8 mouse cellular contexts compared by ENCODE assay signal in the genomic region with DNA sequence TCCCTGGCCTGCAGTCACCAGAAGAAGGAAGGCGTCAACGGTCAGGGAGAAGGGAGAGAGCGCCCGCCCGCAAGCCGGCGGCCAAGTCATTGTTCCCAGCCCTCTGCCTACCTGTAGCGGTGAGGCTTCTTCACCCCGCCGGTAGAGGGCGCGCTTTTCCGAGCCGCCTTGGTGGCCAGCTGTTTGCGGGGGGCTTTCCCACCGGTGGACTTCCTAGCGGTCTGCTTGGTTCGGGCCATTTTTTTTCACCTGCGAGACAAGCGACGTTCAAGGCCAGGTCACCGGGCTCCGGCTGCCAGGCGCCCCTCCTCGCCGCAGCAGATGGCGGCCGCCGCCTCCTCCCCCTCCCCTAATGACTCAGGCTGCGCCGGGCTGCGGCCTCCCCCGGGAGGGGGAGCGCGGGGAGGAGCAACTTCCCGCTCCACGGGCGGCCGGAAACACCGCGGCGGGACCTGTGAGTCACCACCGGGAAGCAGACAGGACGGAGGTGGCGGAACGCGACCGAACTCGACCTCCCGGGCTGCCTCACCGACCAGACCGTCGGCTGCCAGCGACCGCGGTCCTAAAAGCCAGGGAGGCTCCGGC. TPM values are rescaled to one million over a fixed set of nuclear protein-coding genes. Genes with fewer than 3 reads are reported as not detected.
A peak's percentile ranks its signal among the peaks of the same experiment; 100 is the strongest.
DNase-seq lines count a peak whose midpoint lies in the region; ATAC-seq lines count a peak whose summit lies in the region.

No protein-coding gene starts in this region.

- peak; percentile 76 to 85 for DNase-seq in thymus, adult 18-20 months
- DNase-seq in thymus, postnatal 0 days (ENCODE audit: low spot score): no peak
- peak; percentile 87 for DNase-seq in splenic B cell, adult 2 months (ENCODE audit: low read depth, low spot score)

- H3K27ac ChIP-seq in embryonic facial prominence, embryonic 15.5 days (replicated peaks): peak overlapping the region; percentile 100
- peak overlapping the region; percentile 100 for H3K27ac ChIP-seq in heart, embryonic 13.5 days (replicated peaks)
- peak overlapping the region; percentile 97 for H3K27ac ChIP-seq in kidney, embryonic 16.5 days (ENCODE audit: low read length)
- peak overlapping the region; percentile 100 for H3K27ac ChIP-seq in limb, embryonic 15.5 days
- peak overlapping the region; percentile 99 for H3K27ac ChIP-seq in midbrain, embryonic 15.5 days

- peaks cover 17% of the 10 kb centered on the region for H3K36me3 ChIP-seq in embryonic facial prominence, embryonic 15.5 days
- H3K36me3 ChIP-seq in heart, embryonic 13.5 days: peaks cover 28% of the 10 kb centered on the region
- peaks cover 12% of the 10 kb centered on the region for H3K36me3 ChIP-seq in kidney, embryonic 16.5 days (ENCODE audit: insufficient read depth, low read length)
- peaks cover 13% of the 10 kb centered on the region for H3K36me3 ChIP-seq in limb, embryonic 15.5 days
- H3K36me3 ChIP-seq in midbrain, embryonic 15.5 days (replicated peaks): 0 out of 2 replicates have a peak, but pooled peaks cover 6% of the 10 kb centered on the region
- peaks cover 16% of the 10 kb centered on the region for H3K36me3 ChIP-seq in splenic B cell, adult 2 months (ENCODE audit: control insufficient read depth, insufficient read depth, low read length, poor library complexity, severe bottlenecking)

- peak overlapping the region; percentile 100 for H3K9ac ChIP-seq in embryonic facial prominence, embryonic 15.5 days
- peak overlapping the region; percentile 100 for H3K9ac ChIP-seq in heart, embryonic 13.5 days
- peak overlapping the region; percentile 99 for H3K9ac ChIP-seq in kidney, embryonic 16.5 days (replicated peaks; ENCODE audit: low read length)
- peak overlapping the region; percentile 99 for H3K9ac ChIP-seq in limb, embryonic 15.5 days
- peak overlapping the region; percentile 98 for H3K9ac ChIP-seq in midbrain, embryonic 15.5 days

- peak overlapping the region; percentile 95 for H3K4me3 ChIP-seq in embryonic facial prominence, embryonic 15.5 days (replicated peaks)
- H3K4me3 ChIP-seq in heart, embryonic 13.5 days: peak overlapping the region; percentile 98
- peak overlapping the region; percentile 89 for H3K4me3 ChIP-seq in kidney, embryonic 16.5 days (ENCODE audit: low read length)
- H3K4me3 ChIP-seq in limb, embryonic 15.5 days: peak overlapping the region; percentile 85
- peak overlapping the region; percentile 77 for H3K4me3 ChIP-seq in midbrain, embryonic 15.5 days

- H3K4me2 ChIP-seq in embryonic facial prominence, embryonic 15.5 days (replicated peaks): peak overlapping the region; percentile 45
- H3K4me2 ChIP-seq in heart, embryonic 13.5 days: peak overlapping the region; percentile 78
- peak overlapping the region; percentile 50 for H3K4me2 ChIP-seq in kidney, embryonic 16.5 days (replicated peaks; ENCODE audit: low read depth, low read length)
- H3K4me2 ChIP-seq in limb, embryonic 15.5 days: peak overlapping the region; percentile 44
- H3K4me2 ChIP-seq in midbrain, embryonic 15.5 days: peak overlapping the region; percentile 76

- no peaks in the 10 kb centered on the region for H3K9me3 ChIP-seq in embryonic facial prominence, embryonic 15.5 days (replicated peaks)
- no peaks in the 10 kb centered on the region for H3K9me3 ChIP-seq in heart, embryonic 13.5 days
- no peaks in the 10 kb centered on the region for H3K9me3 ChIP-seq in kidney, embryonic 16.5 days (ENCODE audit: low read length)
- no peaks in the 10 kb centered on the region for H3K9me3 ChIP-seq in limb, embryonic 15.5 days
- H3K9me3 ChIP-seq in midbrain, embryonic 15.5 days: no peaks in the 10 kb centered on the region

- peaks cover 2% of the 10 kb centered on the region; the same call in 1 of the 2 replicates for H3K4me1 ChIP-seq in embryonic facial prominence, embryonic 15.5 days
- peaks cover 11% of the 10 kb centered on the region for H3K4me1 ChIP-seq in heart, embryonic 13.5 days
- H3K4me1 ChIP-seq in kidney, embryonic 16.5 days (ENCODE audit: insufficient read depth, low read length): peaks cover 10% of the 10 kb centered on the region; the same call in 1 of the 2 replicates
- no peaks in the 10 kb centered on the region for H3K4me1 ChIP-seq in limb, embryonic 15.5 days
- peaks cover 20% of the 10 kb centered on the region for H3K4me1 ChIP-seq in midbrain, embryonic 15.5 days

- H3K27me3 ChIP-seq in embryonic facial prominence, embryonic 15.5 days: no peaks in the 10 kb centered on the region
- H3K27me3 ChIP-seq in heart, embryonic 13.5 days (replicated peaks): no peaks in the 10 kb centered on the region
- no peaks in the 10 kb centered on the region for H3K27me3 ChIP-seq in kidney, embryonic 16.5 days (ENCODE audit: insufficient read depth, low read length)
- H3K27me3 ChIP-seq in limb, embryonic 15.5 days: no peaks in the 10 kb centered on the region
- H3K27me3 ChIP-seq in midbrain, embryonic 15.5 days (replicated peaks): no peaks in the 10 kb centered on the region
- no peaks in the 10 kb centered on the region for H3K27me3 ChIP-seq in splenic B cell, adult 2 months (ENCODE audit: control insufficient read depth, insufficient read depth, low read length, poor library complexity, severe bottlenecking)

- 1% methylated on average over 57 of the region's 57 CpGs for WGBS in embryonic facial prominence, embryonic 15.5 days
- WGBS in heart, embryonic 13.5 days: under 1% methylated on average over 57 of the region's 57 CpGs
- under 1% methylated on average over 54 of the region's 57 CpGs for WGBS in kidney, embryonic 16.5 days
- WGBS in limb, embryonic 15.5 days: under 1% methylated on average over 53 of the region's 57 CpGs
- WGBS in midbrain, embryonic 15.5 days: 0% methylated on average over 57 of the region's 57 CpGs

- ATAC-seq in embryonic facial prominence, embryonic 15.5 days (ENCODE audit: insufficient number of reproducible peaks, low FRiP score, low TSS enrichment, low read depth): peak; percentile 66; the same call in 1 of the 2 replicates
- peak; percentile 73 for ATAC-seq in heart, embryonic 13.5 days (ENCODE audit: extremely low read depth, insufficient number of reproducible peaks, low FRiP score, low TSS enrichment)
- ATAC-seq in kidney, embryonic 16.5 days (ENCODE audit: low FRiP score, low TSS enrichment): peak; percentile 74
- ATAC-seq in limb, embryonic 15.5 days (ENCODE audit: insufficient number of reproducible peaks, low FRiP score, low TSS enrichment, low read depth): peak; percentile 71
- peak; percentile 72 for ATAC-seq in midbrain, embryonic 15.5 days (replicated peaks)

RNA-seq across cellular contexts. Expression of gene H3f3b, which starts 3.9 kb away (rescaled TPM):
- 2,823 and 2,911 TPM in 2 replicates for polyA plus RNA-seq in thymus, postnatal 0 days (2015; fragmentation: Nextera tagmentation; extraction: Ambion mirVana)
- 1,738 and 1,786 TPM in 2 replicates for polyA plus RNA-seq in embryonic facial prominence, embryonic 15.5 days (2015; fragmentation: Nextera tagmentation; extraction: Ambion mirVana)
- 647 and 691 TPM in 2 replicates for polyA plus RNA-seq in heart, embryonic 13.5 days (2015; fragmentation: Nextera tagmentation; extraction: Ambion mirVana)
- polyA plus RNA-seq in kidney, embryonic 16.5 days (2015; fragmentation: Nextera tagmentation; extraction: Ambion mirVana): 1,676 and 1,744 TPM in 2 replicates
- 1,660 and 1,740 TPM in 2 replicates for polyA plus RNA-seq in limb, embryonic 15.5 days (2015; fragmentation: Nextera tagmentation; extraction: Ambion mirVana)
- 2,073 and 2,119 TPM in 2 replicates for polyA plus RNA-seq in midbrain, embryonic 15.5 days (2015; fragmentation: Nextera tagmentation; extraction: Ambion mirVana)

RNA-seq across cellular contexts. Expression of gene Unk, which starts 6.3 kb away (rescaled TPM):
- 20.5 and 22.9 TPM in 2 replicates for polyA plus RNA-seq in thymus, postnatal 0 days (2015; fragmentation: Nextera tagmentation; extraction: Ambion mirVana)
- polyA plus RNA-seq in embryonic facial prominence, embryonic 15.5 days (2015; fragmentation: Nextera tagmentation; extraction: Ambion mirVana): 36.8 and 42.2 TPM in 2 replicates
- 22.8 and 23.9 TPM in 2 replicates for polyA plus RNA-seq in heart, embryonic 13.5 days (2015; fragmentation: Nextera tagmentation; extraction: Ambion mirVana)
- polyA plus RNA-seq in kidney, embryonic 16.5 days (2015; fragmentation: Nextera tagmentation; extraction: Ambion mirVana): 41.2 and 46.6 TPM in 2 replicates
- 34.7 and 35.1 TPM in 2 replicates for polyA plus RNA-seq in limb, embryonic 15.5 days (2015; fragmentation: Nextera tagmentation; extraction: Ambion mirVana)
- 39.7 and 40.7 TPM in 2 replicates for polyA plus RNA-seq in midbrain, embryonic 15.5 days (2015; fragmentation: Nextera tagmentation; extraction: Ambion mirVana)

RNA-seq across cellular contexts. Expression of gene Galk1, which starts 11.3 kb away (rescaled TPM):
- polyA plus RNA-seq in thymus, postnatal 0 days (2015; fragmentation: Nextera tagmentation; extraction: Ambion mirVana): 182 and 188 TPM in 2 replicates
- polyA plus RNA-seq in embryonic facial prominence, embryonic 15.5 days (2015; fragmentation: Nextera tagmentation; extraction: Ambion mirVana): 173 and 176 TPM in 2 replicates
- polyA plus RNA-seq in heart, embryonic 13.5 days (2015; fragmentation: Nextera tagmentation; extraction: Ambion mirVana): 150 and 178 TPM in 2 replicates
- 222 and 240 TPM in 2 replicates for polyA plus RNA-seq in kidney, embryonic 16.5 days (2015; fragmentation: Nextera tagmentation; extraction: Ambion mirVana)
- 174 and 194 TPM in 2 replicates for polyA plus RNA-seq in limb, embryonic 15.5 days (2015; fragmentation: Nextera tagmentation; extraction: Ambion mirVana)
- 53.2 and 58.5 TPM in 2 replicates for polyA plus RNA-seq in midbrain, embryonic 15.5 days (2015; fragmentation: Nextera tagmentation; extraction: Ambion mirVana)

RNA-seq across cellular contexts. Expression of gene Itgb4, which starts 49.4 kb away (rescaled TPM):
- 7.8 TPM in 2 replicates for polyA plus RNA-seq in thymus, postnatal 0 days (2015; fragmentation: Nextera tagmentation; extraction: Ambion mirVana)
- 21.1 and 21.5 TPM in 2 replicates for polyA plus RNA-seq in embryonic facial prominence, embryonic 15.5 days (2015; fragmentation: Nextera tagmentation; extraction: Ambion mirVana)
- polyA plus RNA-seq in heart, embryonic 13.5 days (2015; fragmentation: Nextera tagmentation; extraction: Ambion mirVana): 0.99 and 1.1 TPM in 2 replicates
- 2.5 and 3.4 TPM in 2 replicates for polyA plus RNA-seq in kidney, embryonic 16.5 days (2015; fragmentation: Nextera tagmentation; extraction: Ambion mirVana)
- polyA plus RNA-seq in limb, embryonic 15.5 days (2015; fragmentation: Nextera tagmentation; extraction: Ambion mirVana): 14.7 and 15.7 TPM in 2 replicates
- 0.79 and 0.94 TPM in 2 replicates for polyA plus RNA-seq in midbrain, embryonic 15.5 days (2015; fragmentation: Nextera tagmentation; extraction: Ambion mirVana)

RNA-seq across cellular contexts. Expression of gene Unc13d, which starts 53.9 kb away (rescaled TPM):
- polyA plus RNA-seq in thymus, postnatal 0 days (2015; fragmentation: Nextera tagmentation; extraction: Ambion mirVana): 32.4 and 34.7 TPM in 2 replicates
- polyA plus RNA-seq in embryonic facial prominence, embryonic 15.5 days (2015; fragmentation: Nextera tagmentation; extraction: Ambion mirVana): 4.3 and 4.8 TPM in 2 replicates
- polyA plus RNA-seq in heart, embryonic 13.5 days (2015; fragmentation: Nextera tagmentation; extraction: Ambion mirVana): 1.5 and 2.3 TPM in 2 replicates
- 1.00 and 1.4 TPM in 2 replicates for polyA plus RNA-seq in kidney, embryonic 16.5 days (2015; fragmentation: Nextera tagmentation; extraction: Ambion mirVana)
- 6.5 and 8.8 TPM in 2 replicates for polyA plus RNA-seq in limb, embryonic 15.5 days (2015; fragmentation: Nextera tagmentation; extraction: Ambion mirVana)
- 0.70 and 1.5 TPM in 2 replicates for polyA plus RNA-seq in midbrain, embryonic 15.5 days (2015; fragmentation: Nextera tagmentation; extraction: Ambion mirVana)
